Mouse (Mus musculus): ENCODE results near the gene Cep128.
"Not testable (repeated sequence)": the region's sequence is repeated elsewhere in the genome, so short reads cannot be mapped to it uniquely, and the experiment has no call there.

The Cep128 gene

GRCm38 (mm10) chr12:91384281-91385017, at the start of gene Cep128, which contains the start of gene Tshr:
Gene Cep128, minus strand, starts transcription at chr12:91384409.
Gene Tshr, plus strand, starts transcription at chr12:91384563.
- DNase-seq (ENCODE audit: low spot score): peak; percentile 86

DNA sequence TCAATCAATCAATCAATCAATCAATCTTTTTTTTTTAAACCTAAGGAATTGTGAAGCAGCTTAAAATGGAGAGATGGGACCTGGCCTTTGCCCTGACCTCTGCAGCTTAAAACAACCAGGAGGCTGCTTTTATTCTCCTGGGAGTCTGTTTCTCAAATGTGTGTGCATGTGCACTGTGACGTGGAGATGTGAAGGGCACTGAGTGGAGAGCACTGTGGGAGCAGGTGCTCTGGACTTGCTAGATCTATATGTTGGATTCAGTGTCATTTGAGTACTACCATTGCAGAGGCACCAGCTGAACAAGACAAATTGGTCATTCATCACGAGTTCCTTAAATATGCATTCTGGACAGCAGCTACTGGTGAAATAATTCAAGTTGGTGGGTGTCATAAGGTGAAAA, 42.9 kb upstream of the Cep128 start:
- DNase-seq (ENCODE audit: low spot score): no peak

GRCm38 (mm10) chr12:91426499-91426898, 42.3 kb upstream of the Cep128 start:
- no peak for DNase-seq (ENCODE audit: low spot score)

DNA sequence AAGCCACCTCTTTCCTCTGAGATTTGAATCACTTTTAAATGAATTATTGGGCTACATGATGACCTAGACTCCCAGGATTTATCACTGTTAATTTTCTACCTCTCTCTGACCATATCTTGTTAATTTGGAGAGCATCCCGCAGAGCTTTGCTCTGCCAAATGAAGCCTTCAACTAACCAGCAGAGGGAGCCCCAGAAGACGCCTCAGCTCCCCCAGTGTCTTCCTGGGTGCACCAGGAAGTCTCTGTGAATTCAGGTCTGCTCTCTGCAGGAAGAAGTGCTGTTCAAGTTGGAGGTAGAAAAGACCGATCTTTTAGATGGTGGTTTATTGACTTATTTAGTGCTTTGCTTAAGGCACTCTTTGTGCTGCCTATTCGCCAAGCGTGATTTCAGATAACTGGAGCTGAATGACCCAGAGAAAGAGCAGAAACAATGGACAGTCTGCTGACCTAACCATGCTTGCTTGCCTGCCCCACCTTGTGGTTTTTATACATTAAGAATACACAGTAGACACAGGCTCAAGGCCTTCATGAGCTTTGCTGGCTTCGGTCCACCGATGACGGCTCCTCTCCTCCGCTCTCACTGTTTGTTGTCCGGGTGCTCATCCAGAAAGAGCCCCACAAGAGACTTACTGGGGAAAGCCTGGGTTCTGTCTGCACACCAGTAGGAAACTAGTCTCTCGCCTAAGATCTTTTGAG, 39.1 kb upstream of the Cep128 start:
- DNase-seq (ENCODE audit: low spot score): peak; percentile 49

DNA sequence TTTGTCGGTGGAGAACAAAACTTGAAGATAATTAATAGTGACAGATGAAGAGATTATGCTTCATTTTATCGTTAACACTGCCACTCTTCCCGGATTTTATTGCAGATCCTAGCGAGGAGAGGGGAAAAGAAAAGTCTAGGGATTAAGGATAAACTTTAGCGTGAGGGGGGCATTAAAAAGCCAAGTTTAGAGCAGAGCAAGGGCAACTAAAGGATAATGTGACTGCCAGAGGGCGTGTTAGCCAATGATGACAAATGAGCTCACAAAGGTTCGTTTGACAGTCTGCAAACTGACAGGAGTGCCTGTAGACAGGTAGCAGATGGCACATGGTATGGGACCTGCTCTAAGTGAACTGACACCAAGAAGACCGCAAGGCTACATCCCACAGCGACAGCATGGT, 37.1 kb upstream of the Cep128 start:
- no peak for DNase-seq (ENCODE audit: low spot score)

GRCm38 (mm10) chr12:91418791-91419190, 34.6 kb upstream of the Cep128 start:
- DNase-seq (ENCODE audit: low spot score): peak; percentile 57

DNA sequence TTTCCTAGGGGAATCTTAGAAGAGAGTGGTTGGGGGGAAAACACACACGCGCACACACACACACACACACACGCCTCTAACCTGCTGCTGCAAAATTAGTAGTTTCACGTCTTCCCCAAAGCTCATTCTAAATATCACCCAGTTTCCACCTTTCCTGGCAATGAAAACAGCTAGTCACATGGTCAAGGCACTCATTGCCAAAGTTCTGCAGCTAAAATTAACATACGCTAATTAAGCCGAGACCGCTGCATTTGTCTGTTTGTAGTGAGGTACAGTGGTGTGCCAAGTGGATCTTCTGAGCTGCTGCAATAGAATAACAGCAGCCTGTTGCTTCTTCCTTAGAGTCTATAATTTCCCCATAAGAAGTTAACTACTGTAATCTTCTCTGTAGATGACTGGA, 32.6 kb upstream of the Cep128 start:
- DNase-seq (ENCODE audit: low spot score): no peak

DNA sequence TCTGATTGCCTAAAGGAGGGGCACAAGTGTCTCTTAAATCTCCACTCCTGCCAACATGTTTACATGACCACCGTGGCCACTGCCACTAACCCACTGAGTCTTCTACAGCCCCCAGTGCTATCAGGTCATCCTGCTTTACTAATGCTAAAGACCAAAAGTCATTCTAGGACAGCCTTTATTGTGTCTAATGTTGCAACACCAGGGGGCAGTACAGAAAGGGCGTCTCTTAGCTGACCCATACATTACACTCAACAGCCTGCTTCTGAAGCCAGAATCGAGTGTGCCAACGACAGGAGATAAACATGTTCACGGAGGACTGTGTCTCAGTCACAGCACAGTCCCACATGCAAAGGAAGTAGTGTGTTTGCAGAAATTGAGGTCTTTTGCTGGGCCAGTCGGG, 30.9 kb upstream of the Cep128 start:
- no peak for DNase-seq (ENCODE audit: low spot score)

- no peak for DNase-seq (ENCODE audit: low spot score)
Observed at GRCm38 (mm10) chr12:91412461-91413182, 28.4 kb upstream of the Cep128 start.

DNA sequence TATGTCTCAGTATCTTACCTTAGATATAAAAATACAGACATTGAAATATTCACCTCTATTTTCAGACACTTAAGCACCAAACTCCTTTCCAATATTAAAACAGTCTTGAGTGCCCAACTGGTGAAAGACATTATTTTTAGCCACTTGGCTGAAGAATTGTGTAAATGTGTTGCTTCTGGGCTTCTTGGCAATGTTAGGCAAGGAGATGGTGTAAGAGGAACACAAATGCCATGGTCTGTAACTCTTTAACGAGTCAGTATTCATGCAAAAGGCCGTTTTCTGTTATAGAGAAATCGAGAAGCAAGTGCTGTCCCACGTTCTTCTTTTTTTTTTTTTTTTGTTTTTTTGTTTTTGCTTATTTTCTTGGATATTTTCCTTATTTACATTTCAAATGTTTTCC, 26.1 kb upstream of the Cep128 start:
- no peak for DNase-seq (ENCODE audit: low spot score)

- DNase-seq (ENCODE audit: low spot score): no peak
Observed at GRCm38 (mm10) chr12:91401049-91401352, 16.8 kb upstream of the Cep128 start.

GRCm38 (mm10) chr12:91400232-91401048, 16.2 kb upstream of the Cep128 start:
- peak; percentile 77 for DNase-seq (ENCODE audit: low spot score)

GRCm38 (mm10) chr12:91383516-91384264, 519 bp downstream of the Cep128 start:
- DNase-seq (ENCODE audit: low spot score): no peak

DNA sequence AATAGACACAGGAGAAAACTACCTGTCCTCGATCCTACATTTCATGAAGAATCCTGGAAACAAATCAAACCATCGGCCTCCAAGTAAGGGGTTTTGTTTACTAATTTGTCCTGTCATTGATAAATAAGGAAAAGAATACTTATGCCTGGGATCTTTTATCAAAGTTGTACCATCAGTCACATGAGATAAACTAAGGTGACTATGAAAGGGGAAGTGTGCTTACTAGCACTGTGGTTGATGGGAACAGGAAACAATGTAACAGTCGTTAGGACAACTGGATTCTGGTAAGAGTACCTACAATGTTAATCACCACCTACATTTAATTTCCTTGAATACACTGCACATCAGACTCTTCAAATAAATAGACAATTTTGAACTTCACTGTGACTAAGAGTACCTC, 15.0 kb downstream of the Cep128 start:
- DNase-seq (ENCODE audit: low spot score): no peak

GRCm38 (mm10) chr12:91353783-91354182, 30.4 kb downstream of the Cep128 start:
- no peak for DNase-seq (ENCODE audit: low spot score)

DNA sequence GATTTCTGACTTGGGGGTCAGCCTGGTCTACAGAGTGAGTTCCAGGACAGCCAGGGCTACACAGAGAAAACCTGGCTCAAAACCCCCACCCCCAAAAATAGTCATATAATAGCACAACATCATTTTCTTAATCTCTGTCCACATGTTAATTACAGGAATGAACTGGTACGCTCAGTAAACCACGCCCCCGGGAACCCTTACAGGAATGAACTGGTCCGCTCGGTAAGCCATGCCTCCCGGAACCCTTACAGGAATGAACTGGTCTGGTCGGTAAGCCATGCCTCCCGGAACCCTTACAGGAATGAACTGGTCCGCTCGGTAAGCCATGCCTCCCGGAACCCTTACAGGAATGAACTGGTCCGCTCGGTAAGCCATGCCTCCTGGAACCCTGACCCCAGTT, 45.6 kb downstream of the Cep128 start:
- not testable (repeated sequence) for DNase-seq (ENCODE audit: low spot score)

DNA sequence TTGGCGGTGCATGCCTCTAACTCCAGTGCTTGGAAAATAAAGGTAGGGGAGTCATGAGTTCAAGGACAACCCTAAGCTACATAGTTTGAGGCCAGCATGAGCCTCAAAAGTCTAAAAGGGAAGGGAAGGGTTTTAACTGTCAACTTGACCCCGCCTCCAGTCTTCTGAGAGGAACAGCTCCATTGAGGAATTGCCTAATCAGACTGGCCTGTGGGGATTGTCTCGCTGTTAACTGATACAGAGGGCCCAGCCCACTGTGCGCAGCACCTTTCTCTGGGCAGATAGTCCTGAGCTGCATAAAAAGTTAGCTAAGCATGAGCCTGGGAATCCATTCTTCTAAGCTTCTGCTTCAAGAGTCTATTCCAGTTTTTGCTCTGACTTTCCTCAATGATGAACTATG, 56.7 kb downstream of the Cep128 start:
- no peak for DNase-seq (ENCODE audit: low spot score)

DNA sequence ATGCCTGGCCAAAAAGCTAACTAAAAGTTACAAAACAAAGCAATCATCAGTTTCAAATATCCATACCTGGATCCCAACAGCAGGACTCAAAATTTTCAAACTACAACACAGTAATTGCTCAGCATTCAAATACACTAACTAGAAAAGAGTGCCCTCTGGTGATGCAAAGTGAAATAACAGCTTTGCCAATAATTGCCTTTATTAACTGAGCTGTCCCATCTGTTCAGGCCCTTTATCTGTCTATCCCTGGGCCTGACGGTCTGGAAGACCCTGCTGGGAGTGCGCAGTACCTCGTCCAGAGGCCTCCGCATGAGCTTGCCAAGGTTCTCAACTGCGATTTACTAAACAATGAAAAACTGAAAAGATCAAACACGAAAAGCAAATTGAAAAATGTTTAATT, 58.1 kb downstream of the Cep128 start:
- no peak for DNase-seq (ENCODE audit: low spot score)

- no peak for DNase-seq (ENCODE audit: low spot score)
Observed at GRCm38 (mm10) chr12:91315026-91315425, 69.2 kb downstream of the Cep128 start.

GRCm38 (mm10) chr12:91313974-91314587, 70.1 kb downstream of the Cep128 start:
- DNase-seq (ENCODE audit: low spot score): no peak

DNA sequence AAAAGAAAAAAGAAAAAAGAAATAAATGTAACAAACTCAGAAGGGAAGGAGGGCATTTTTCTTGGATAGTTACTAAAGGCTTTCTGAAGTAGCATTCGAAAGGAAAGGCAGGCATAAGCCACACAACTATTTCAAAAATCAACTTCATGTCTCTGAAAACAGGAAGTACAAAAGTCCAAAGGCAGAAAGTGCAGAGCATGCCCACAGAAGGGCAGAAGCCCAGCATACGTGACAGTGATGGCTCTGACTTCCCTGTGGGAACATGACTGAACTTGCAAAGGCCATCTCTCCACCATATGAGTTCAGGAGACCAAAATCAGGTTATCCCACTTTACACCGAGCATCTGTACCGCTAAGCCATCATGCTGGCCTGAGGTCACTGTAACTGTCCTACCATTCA, 71.6 kb downstream of the Cep128 start:
- DNase-seq (ENCODE audit: low spot score): no peak
